Comparison of ENCODE assay signal across 22 mouse cellular contexts in the genomic region with DNA sequence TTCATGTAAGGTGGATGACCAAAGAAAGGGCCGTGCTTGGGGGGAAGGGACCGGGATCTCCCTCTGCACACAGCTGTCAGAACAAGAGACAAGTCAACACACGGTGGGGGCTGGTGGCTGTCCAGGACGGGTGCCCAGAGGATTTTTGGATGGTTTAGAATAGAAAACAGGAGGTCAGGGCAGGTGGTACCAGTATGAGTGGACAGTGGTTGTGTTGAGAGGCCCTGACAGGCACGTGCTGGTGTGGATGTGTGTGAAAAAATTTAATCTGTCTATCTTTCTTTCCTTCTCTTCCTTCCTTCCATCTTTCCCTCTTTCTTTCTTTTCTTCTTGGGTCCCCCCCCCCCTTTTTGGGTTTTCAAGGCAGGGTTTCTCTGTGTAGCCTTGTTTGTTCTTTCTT. TPM values are rescaled to one million over a fixed set of nuclear protein-coding genes. Genes with fewer than 3 reads are reported as not detected.
DNase-seq lines count a peak whose midpoint lies in the region; ATAC-seq lines count a peak whose summit lies in the region.
"Had no signal": no experiment of that assay in that cellular context is flagged by ENCODE, and none has a peak within 500 bp of the region (broad histone marks: within the 10 kb centered on the region; RNA-seq: fewer than 3 reads in every experiment).

No protein-coding gene starts in this region.

- no peaks in the 10 kb centered on the region for H3K9me3 ChIP-seq in hindbrain, embryonic 10.5 days
- no peaks in the 10 kb centered on the region for H3K9me3 ChIP-seq in hindbrain, embryonic 11.5 days (ENCODE audit: control insufficient read depth, low read length)
- no peaks in the 10 kb centered on the region for H3K9me3 ChIP-seq in megakaryocyte, embryonic 14.5 days
- H3K9me3 ChIP-seq in liver, embryonic 11.5 days (ENCODE audit: control insufficient read depth, low read length) = no peaks in the 10 kb centered on the region
- H3K9me3 ChIP-seq: embryonic facial prominence, embryonic 13.5 days; forebrain, embryonic 10.5 days had no signal

- H3K27me3 ChIP-seq in hindbrain, embryonic 10.5 days (ENCODE audit: insufficient read depth, poor library complexity, severe bottlenecking) = no peaks in the 10 kb centered on the region; the same call in 1 of the 2 replicates
- H3K27me3 ChIP-seq in hindbrain, embryonic 11.5 days (ENCODE audit: control insufficient read depth, insufficient read depth, low read length) = no peaks in the 10 kb centered on the region
- no peaks in the 10 kb centered on the region for H3K27me3 ChIP-seq in megakaryocyte, embryonic 14.5 days (replicated peaks)
- no peaks in the 10 kb centered on the region for H3K27me3 ChIP-seq in liver, embryonic 11.5 days (replicated peaks; ENCODE audit: control insufficient read depth, insufficient read depth, low read length)
- H3K27me3 ChIP-seq: embryonic facial prominence, embryonic 13.5 days; Patski had no signal

- no peak for DNase-seq in hindbrain, embryonic 10.5 days (ENCODE audit: low spot score)
- no peak for DNase-seq in hindbrain, embryonic 11.5 days (ENCODE audit: low spot score)
- DNase-seq in liver, embryonic 11.5 days (ENCODE audit: low spot score) = no peak
- no peak for DNase-seq in cerebellum, adult 9-10 months
- DNase-seq in left cerebral cortex, postnatal 10 days (ENCODE audit: extremely low spot score in 1 of 2, low spot score in 2 of 2) = no peak
- DNase-seq: cerebellum, adult 11-12 months; heart, postnatal 4 days; thymus, postnatal 14 days had no signal

- ATAC-seq in hindbrain, embryonic 11.5 days (ENCODE audit: low FRiP score) = no peak
- no peak for ATAC-seq in megakaryocyte, adult 5-6 weeks (ENCODE audit: poor library complexity, severe bottlenecking)
- ATAC-seq in liver, embryonic 11.5 days (replicated peaks; ENCODE audit: low FRiP score) = no peak
- ATAC-seq in monocyte, adult 5-6 weeks (replicated peaks; ENCODE audit: insufficient number of reproducible peaks, low FRiP score, low TSS enrichment, poor library complexity, severe bottlenecking) = peak; percentile 16
- ATAC-seq: intestine, embryonic 16.5 days; lung, postnatal 0 days; Patski had no signal

- H3K4me1 ChIP-seq in hindbrain, embryonic 10.5 days (replicated peaks) = peaks cover 18% of the 10 kb centered on the region
- H3K4me1 ChIP-seq in hindbrain, embryonic 11.5 days (replicated peaks; ENCODE audit: control insufficient read depth, insufficient read depth, low read length) = no peaks in the 10 kb centered on the region
- peaks cover 95% of the 10 kb centered on the region for H3K4me1 ChIP-seq in megakaryocyte, embryonic 14.5 days
- peaks cover 7% of the 10 kb centered on the region; the same call in 1 of the 2 replicates for H3K4me1 ChIP-seq in liver, embryonic 11.5 days (replicated peaks; ENCODE audit: control insufficient read depth, insufficient read depth, low read length)
- H3K4me1 ChIP-seq: embryonic facial prominence, embryonic 13.5 days had no signal

- intact Hi-C loops in left cerebral cortex, postnatal 10 days (cut with DNase I) = no loop called here

- H3K36me3 ChIP-seq in hindbrain, embryonic 10.5 days = no peaks in the 10 kb centered on the region
- H3K36me3 ChIP-seq in hindbrain, embryonic 11.5 days (ENCODE audit: control insufficient read depth, insufficient read depth, low read length) = no peaks in the 10 kb centered on the region
- H3K36me3 ChIP-seq in megakaryocyte, embryonic 14.5 days (replicated peaks; ENCODE audit: low read length) = peaks cover 41% of the 10 kb centered on the region
- no peaks in the 10 kb centered on the region for H3K36me3 ChIP-seq in liver, embryonic 11.5 days (ENCODE audit: control insufficient read depth, insufficient read depth, low read length)
- H3K36me3 ChIP-seq: embryonic facial prominence, embryonic 13.5 days; forebrain, embryonic 10.5 days had no signal

- H3K27ac ChIP-seq in hindbrain, embryonic 10.5 days = peak overlapping the region; percentile 66; the same call in 1 of the 2 replicates
- no peak overlapping the region for H3K27ac ChIP-seq in hindbrain, embryonic 11.5 days (ENCODE audit: low read depth, low read length)
- H3K27ac ChIP-seq in liver, embryonic 11.5 days (ENCODE audit: low read depth, low read length) = no peak overlapping the region
- H3K27ac ChIP-seq: embryonic facial prominence, embryonic 13.5 days; stomach, postnatal 0 days had no signal

- H3K9ac ChIP-seq in hindbrain, embryonic 11.5 days (ENCODE audit: low read depth, low read length) = no peak overlapping the region
- peak overlapping the region; percentile 50; the same call in 1 of the 2 replicates for H3K9ac ChIP-seq in liver, embryonic 11.5 days (ENCODE audit: low read depth, low read length)
- H3K9ac ChIP-seq: embryonic facial prominence, embryonic 13.5 days had no signal

- H3K4me3 ChIP-seq in hindbrain, embryonic 10.5 days = no peak overlapping the region
- no peak overlapping the region for H3K4me3 ChIP-seq in hindbrain, embryonic 11.5 days (ENCODE audit: low read depth, low read length)
- peak overlapping the region; percentile 89 for H3K4me3 ChIP-seq in megakaryocyte, embryonic 14.5 days (replicated peaks)
- peak overlapping the region; percentile 30; the same call in 1 of the 2 replicates for H3K4me3 ChIP-seq in liver, embryonic 11.5 days (ENCODE audit: low read depth, low read length)
- H3K4me3 ChIP-seq: embryonic facial prominence, embryonic 13.5 days; forebrain, embryonic 10.5 days had no signal

- 49% methylated on average over 5 of the region's 5 CpGs for WGBS in hindbrain, embryonic 10.5 days
- WGBS in hindbrain, embryonic 11.5 days = 56% methylated on average over 5 of the region's 5 CpGs
- 54% methylated on average over 5 of the region's 5 CpGs for WGBS in liver, embryonic 11.5 days

- H3K4me2 ChIP-seq in hindbrain, embryonic 11.5 days (replicated peaks; ENCODE audit: low read depth, low read length) = no peak overlapping the region
- peak overlapping the region; percentile 51 for H3K4me2 ChIP-seq in liver, embryonic 11.5 days
- H3K4me2 ChIP-seq: embryonic facial prominence, embryonic 13.5 days; heart, embryonic 11.5 days had no signal

RNA-seq across cellular contexts. Expression of gene Cd300a, which starts 0.7 kb away (rescaled TPM):
- 0.81 and 1.0 TPM in 2 replicates for polyA plus RNA-seq in hindbrain, embryonic 10.5 days (2016; fragmentation: Nextera tagmentation; extraction: Ambion mirVana)
- 0.92 and 1.0 TPM in 2 replicates for polyA plus RNA-seq in hindbrain, embryonic 11.5 days (2014; fragmentation: Nextera tagmentation; extraction: Ambion mirVana)
- 3.4 and 3.6 TPM in 2 replicates for polyA plus RNA-seq in megakaryocyte, embryonic 14.5 days (2012; ENCODE audit: insufficient read depth, low replicate concordance)
- total RNA-seq in megakaryocyte, adult 5-6 weeks (2015) = 38.1 and 38.5 TPM in 2 replicates
- 71.1 and 83.8 TPM in 2 replicates for total RNA-seq in megakaryocyte, adult 5-6 weeks (2017)
- 4.1 and 5.4 TPM in 2 replicates for polyA plus RNA-seq in liver, embryonic 11.5 days (2014; fragmentation: Nextera tagmentation; extraction: Ambion mirVana)
- total RNA-seq in monocyte, adult 5-6 weeks (2017) = 204 to 286 TPM (median 215 TPM) in 3 replicates
- under 1 TPM; 0.43 to 0.58 TPM for total RNA-seq in left cerebral cortex, postnatal 10 days (2021)

RNA-seq across cellular contexts. Expression of gene Gprc5c, which starts 39.6 kb away (rescaled TPM):
- polyA plus RNA-seq in hindbrain, embryonic 10.5 days (2016; fragmentation: Nextera tagmentation; extraction: Ambion mirVana) = 31.5 and 42.9 TPM in 2 replicates
- 17.7 and 18.3 TPM in 2 replicates for polyA plus RNA-seq in hindbrain, embryonic 11.5 days (2014; fragmentation: Nextera tagmentation; extraction: Ambion mirVana)
- 3.2 and 4.8 TPM in 2 replicates for polyA plus RNA-seq in megakaryocyte, embryonic 14.5 days (2012; ENCODE audit: insufficient read depth, low replicate concordance)
- 0.04 and 0.32 TPM in 2 replicates for total RNA-seq in megakaryocyte, adult 5-6 weeks (2015)
- 0.37 and 0.89 TPM in 2 replicates for total RNA-seq in megakaryocyte, adult 5-6 weeks (2017)
- polyA plus RNA-seq in liver, embryonic 11.5 days (2014; fragmentation: Nextera tagmentation; extraction: Ambion mirVana) = 20.2 and 21.6 TPM in 2 replicates
- 0.78 to 3.1 TPM (median 1.9 TPM) in 3 replicates for total RNA-seq in monocyte, adult 5-6 weeks (2017)
- total RNA-seq in left cerebral cortex, postnatal 10 days (2021) = 1 to 10 TPM; 4.1 to 4.4 TPM
- total RNA-seq: common myeloid progenitor, adult 5-6 weeks had no signal

RNA-seq across cellular contexts. Expression of gene Cd300lb, which starts 43.6 kb away (rescaled TPM):
- 0.05 and 0.06 TPM in 2 replicates for polyA plus RNA-seq in hindbrain, embryonic 10.5 days (2016; fragmentation: Nextera tagmentation; extraction: Ambion mirVana)
- 0.06 and 0.22 TPM in 2 replicates for polyA plus RNA-seq in hindbrain, embryonic 11.5 days (2014; fragmentation: Nextera tagmentation; extraction: Ambion mirVana)
- 1.3 TPM in 1 of 2 replicates, not detected in the other for polyA plus RNA-seq in megakaryocyte, embryonic 14.5 days (2012; ENCODE audit: insufficient read depth, low replicate concordance)
- 107 TPM in 2 replicates for total RNA-seq in megakaryocyte, adult 5-6 weeks (2015)
- total RNA-seq in megakaryocyte, adult 5-6 weeks (2017) = 82.9 and 97.3 TPM in 2 replicates
- polyA plus RNA-seq in liver, embryonic 11.5 days (2014; fragmentation: Nextera tagmentation; extraction: Ambion mirVana) = 0.49 and 0.55 TPM in 2 replicates
- 53.2 to 124 TPM (median 94.6 TPM) in 3 replicates for total RNA-seq in monocyte, adult 5-6 weeks (2017)
- total RNA-seq in left cerebral cortex, postnatal 10 days (2021) = not detected
- total RNA-seq: left cerebral cortex, adult 18-20 months had no signal
- polyA plus RNA-seq: forebrain, embryonic 10.5 days; limb, embryonic 11.5 days; neural tube, embryonic 14.5 days had no signal

Comparison
In these comparisons a context has a peak if more than half of its experiments do, and no peak if none do; other contexts are left out.
1. H3K4me3 ChIP-seq: peak in megakaryocyte, embryonic 14.5 days (single experiment) and liver, embryonic 11.5 days (single experiment); none in hindbrain, embryonic 10.5 days (single experiment) and hindbrain, embryonic 11.5 days (single experiment).